Mouse (Mus musculus): ENCODE measurements around the gene Mrpl35. TPM values are rescaled to one million over a fixed set of nuclear protein-coding genes. Genes with fewer than 3 reads are reported as not detected.

The Mrpl35 gene
- polyA plus RNA-seq, 1 experiment from 2014 or later = 63.7 TPM

DNA sequence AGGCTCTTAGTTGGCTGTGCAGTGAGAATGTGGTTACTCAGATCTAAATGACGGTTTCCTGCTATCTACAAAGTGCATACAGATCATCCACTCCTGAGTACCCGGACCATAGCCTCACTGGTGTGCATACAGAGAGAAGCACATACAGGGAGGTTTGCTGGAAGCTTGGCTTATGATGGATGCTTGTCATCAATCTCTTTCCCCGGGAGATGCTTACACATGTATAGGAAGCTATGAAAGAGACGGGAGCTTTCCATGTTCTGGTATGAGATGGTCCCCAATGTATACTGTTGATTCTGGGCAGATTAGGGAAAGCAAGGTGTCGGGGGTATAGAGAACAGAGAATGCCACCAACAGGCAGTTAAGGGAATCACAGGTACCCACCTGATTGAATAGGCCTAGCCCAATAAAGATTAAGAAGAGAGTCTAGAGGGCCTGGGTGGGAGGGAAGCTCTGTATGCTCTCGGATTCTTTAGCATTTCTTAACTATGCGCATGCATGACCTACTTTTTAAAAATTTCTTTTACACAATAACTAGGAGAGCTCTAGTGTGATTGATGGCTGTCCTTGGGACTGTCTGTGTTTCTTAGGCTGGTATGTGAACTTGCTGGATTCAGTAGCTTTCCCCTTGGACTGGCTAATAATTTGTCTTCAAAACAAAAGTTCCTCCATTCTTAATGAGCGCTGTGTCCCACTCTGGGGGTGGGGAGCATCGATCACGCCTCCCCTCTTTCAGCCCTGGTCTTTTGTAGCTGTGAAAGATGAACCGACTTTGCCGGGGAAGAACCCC is 56.7 kb downstream of the Mrpl35 start:
- H3K27me3 ChIP-seq = no peaks in the 10 kb centered on the region
- no peak overlapping the region for H3K4me2 ChIP-seq
- 73% methylated on average over 12 of the region's 12 CpGs for WGBS
- no peak overlapping the region for H3K9ac ChIP-seq
- no peaks in the 10 kb centered on the region for H3K9me3 ChIP-seq (replicated peaks)
- ATAC-seq (replicated peaks; ENCODE audit: insufficient number of reproducible peaks, insufficient read depth, low FRiP score, low read depth) = no peak
- H3K36me3 ChIP-seq = peaks cover 10% of the 10 kb centered on the region; the same call in 1 of the 2 replicates
- no peak overlapping the region for H3K27ac ChIP-seq
- 0 out of 2 replicates have a peak, but pooled peaks cover 3% of the 10 kb centered on the region for H3K4me1 ChIP-seq (replicated peaks)
- H3K4me3 ChIP-seq = no peak overlapping the region

DNA sequence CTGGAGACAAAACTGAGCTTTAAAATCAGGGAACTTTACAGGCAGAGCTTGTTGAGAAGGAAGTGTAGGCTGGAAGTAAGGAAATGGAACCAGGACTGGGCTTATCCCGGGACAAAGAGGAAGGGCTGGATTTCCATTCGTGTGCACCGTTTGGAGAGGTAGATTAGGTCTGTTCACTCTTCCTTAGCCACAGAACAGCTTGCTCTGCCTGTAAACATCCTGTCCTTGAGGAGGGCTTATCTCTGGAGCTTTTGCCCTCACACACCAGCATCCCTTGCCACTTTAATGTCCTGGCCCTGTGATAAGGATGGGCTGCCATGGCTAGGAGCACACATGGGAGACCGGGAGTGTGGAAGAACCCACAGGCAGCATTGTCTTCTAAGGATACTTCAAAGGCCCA is 59.0 kb downstream of the Mrpl35 start:
- Histone ChIP-seq H3K9me3 (replicated peaks) (no peaks in the 10 kb centered on the region), H3K9ac (no peak overlapping the region), H3K36me3 (0 out of 2 replicates have a peak, but pooled peaks cover 6% of the 10 kb centered on the region), H3K27me3 (no peaks in the 10 kb centered on the region), H3K4me1 (replicated peaks) (0 out of 2 replicates have a peak, but pooled peaks cover 3% of the 10 kb centered on the region), H3K27ac (no peak overlapping the region), H3K4me2 (no peak overlapping the region), H3K4me3 (no peak overlapping the region)
- ATAC-seq (replicated peaks; ENCODE audit: insufficient number of reproducible peaks, insufficient read depth, low FRiP score, low read depth) = no peak
- WGBS = 40% methylated on average over 4 of the region's 4 CpGs

Other genes with a start within 250 kb of the Mrpl35 start
- 30.3 and 36.8 TPM in 2 replicates for gene Kdm3a, start 194.0 kb downstream of the Mrpl35 start, polyA plus RNA-seq (2015; fragmentation: Nextera tagmentation; extraction: Ambion mirVana)
- gene Reep1, start 119.4 kb downstream of the Mrpl35 start, polyA plus RNA-seq (2015; fragmentation: Nextera tagmentation; extraction: Ambion mirVana) = 18.0 and 21.5 TPM in 2 replicates
- 310 and 335 TPM in 2 replicates for gene Immt, start 4.4 kb upstream of the Mrpl35 start, polyA plus RNA-seq (2015; fragmentation: Nextera tagmentation; extraction: Ambion mirVana)
- gene Ptcd3, start 81.8 kb upstream of the Mrpl35 start, polyA plus RNA-seq (2015; fragmentation: Nextera tagmentation; extraction: Ambion mirVana) = 90.8 and 94.6 TPM in 2 replicates
- 19.7 and 25.3 TPM in 2 replicates for gene Polr1a, start 82.1 kb upstream of the Mrpl35 start, polyA plus RNA-seq (2015; fragmentation: Nextera tagmentation; extraction: Ambion mirVana)